Mouse (Mus musculus) heart, adult 2 months (tissue): ENCODE results near the gene Rnaset2a.
"Not testable (repeated sequence)": the region's sequence is repeated elsewhere in the genome, so short reads cannot be mapped to it uniquely, and the experiment has no call there.

Experiments
- CTCF ChIP-seq: fragments of 200-600 bp; IDR thresholded peaks from 2 replicates; pipeline ENCODE4 v1.8.1; 2022; ENCODE audit warnings: antibody characterized with exemption, mild to moderate bottlenecking, moderate library complexity
- EP300 ChIP-seq: fragments of 200-500 bp; IDR thresholded peaks from 2 replicates; pipeline ENCODE4 v1.6.1; 2011; ENCODE audit warnings: low read depth, low read length, control low read depth; ENCODE audit not compliant: insufficient read depth

- TF ChIP-seq EP300, CTCF: not testable (repeated sequence)
Measured at GRCm38 (mm10) chr17:8124586-8124985, 23.3 kb downstream of the Rnaset2a start.
